Mouse (Mus musculus) stomach, embryonic 14.5 days (tissue): ENCODE data around the gene Ube2l3. TPM values are rescaled to one million over a fixed set of nuclear protein-coding genes. Genes with fewer than 3 reads are reported as not detected.

Experiments used
- ATAC-seq: fragments of 200-750 bp; cut with Nextera tagmentation; 2 replicates; pipeline ENCODE4 v1.8.0; 2017; ENCODE audit warnings: low read depth, moderate TSS enrichment; ENCODE audit not compliant: insufficient number of reproducible peaks, insufficient read depth, low FRiP score
- H3K27ac ChIP-seq: fragments of 300-500 bp; sonication (generic); 2 replicates; pipeline ENCODE4 v1.5.1; 2014; ENCODE audit warnings: mild to moderate bottlenecking, low read length, moderate library complexity, mixed read lengths
- H3K27me3 ChIP-seq: fragments of 300-500 bp; sonication (generic); 2 replicates; pipeline ENCODE4 v1.6.1; 2014; ENCODE audit warnings: low read length, control low read depth, mixed read lengths; ENCODE audit not compliant: control insufficient read depth, insufficient read depth
- H3K36me3 ChIP-seq: fragments of 300-500 bp; sonication (generic); 2 replicates; pipeline ENCODE4 v1.6.1; 2014; ENCODE audit warnings: mild to moderate bottlenecking, control low read depth, low read length, moderate library complexity, mixed read lengths; ENCODE audit not compliant: control insufficient read depth, insufficient read depth
- H3K4me1 ChIP-seq: fragments of 300-500 bp; sonication (generic); 2 replicates; pipeline ENCODE4 v1.6.1; 2014; ENCODE audit warnings: low read length, control low read depth, mixed read lengths; ENCODE audit not compliant: control insufficient read depth, insufficient read depth
- H3K4me2 ChIP-seq: fragments of 300-500 bp; sonication (generic); replicated peaks from 2 replicates; pipeline ENCODE4 v1.6.1; 2014; ENCODE audit warnings: low read depth, low read length, control low read depth
- H3K4me3 ChIP-seq: fragments of 300-500 bp; sonication (generic); 2 replicates; pipeline ENCODE4 v1.5.1; 2014; ENCODE audit warnings: low read depth, low read length, control low read depth
- H3K9ac ChIP-seq: fragments of 300-500 bp; sonication (generic); replicated peaks from 2 replicates; pipeline ENCODE4 v1.6.1; 2014; ENCODE audit warnings: low read depth, mild to moderate bottlenecking, control low read depth, low read length, moderate library complexity, mixed read lengths
- H3K9me3 ChIP-seq: fragments of 300-500 bp; sonication (generic); 2 replicates; pipeline ENCODE4 v1.6.1; 2016; ENCODE audit warnings: low read depth, low read length, control low read depth; ENCODE audit not compliant: control insufficient read depth
- WGBS: fragments of 180-500 bp; shearing (Covaris S2); extraction: QIAGEN DNeasy Blood & Tissue Kit; methylation state at CpG from one replicate; pipeline ENCODE4 v1.1.7; 2014; 5-methylcytosine and 5-hydroxymethylcytosine counted together
- microRNA counts: library from miRNA; unstranded; fragments of <30 nt; microRNA quantifications from one replicate; lab custom pipeline; 2016
- microRNA-seq: library from miRNA; unstranded; fragments of <30 nt; microRNA quantifications from one replicate; pipeline ENCODE4, GENCODE M21; 2016
- polyA plus RNA-seq: library from polyadenylated mRNA; unstranded; fragments of >200 nt; fragmentation: Nextera tagmentation; extraction: Ambion mirVana; gene quantifications from 2 replicates; pipeline ENCODE4 v1.2.1, GENCODE M21; 2014

Ube2l3 gene
- polyA plus RNA-seq, 1 experiment from 2014 or later = 325 TPM

- H3K27ac ChIP-seq = no peak overlapping the region
- no peaks in the 10 kb centered on the region for H3K9me3 ChIP-seq
- peaks cover 43% of the 10 kb centered on the region for H3K36me3 ChIP-seq
- H3K4me1 ChIP-seq = no peaks in the 10 kb centered on the region
- no peak for ATAC-seq
- no peak overlapping the region for H3K4me2 ChIP-seq
- H3K4me3 ChIP-seq = no peak overlapping the region
- no peak overlapping the region for H3K9ac ChIP-seq
- no peaks in the 10 kb centered on the region for H3K27me3 ChIP-seq
- WGBS = 71% methylated on average over 4 of the region's 4 CpGs
Observed at GRCm38 (mm10) chr16:17104600-17104999, 97.8 kb downstream of the Ube2l3 start.

GRCm38 (mm10) chr16:17102630-17103220, 99.7 kb downstream of the Ube2l3 start:
- no peak overlapping the region for H3K4me2 ChIP-seq
- H3K4me1 ChIP-seq = no peaks in the 10 kb centered on the region
- H3K4me3 ChIP-seq = no peak overlapping the region
- H3K27ac ChIP-seq = no peak overlapping the region
- 66% methylated on average over 7 of the region's 7 CpGs for WGBS
- peaks cover 46% of the 10 kb centered on the region for H3K36me3 ChIP-seq
- no peak overlapping the region for H3K9ac ChIP-seq
- no peak for ATAC-seq
- no peaks in the 10 kb centered on the region for H3K9me3 ChIP-seq
- H3K27me3 ChIP-seq = no peaks in the 10 kb centered on the region

MicroRNAs encoded within 50 kb of the gene (microRNA counts, 519-probe panel; counts per million panel counts)
- microRNA mmu-miR-130b (lab: Ali Mortazavi, UCI) = 4,320 counts per million, percentile 86 among the panel's probes with 10 or more counts
- 2,910 counts per million, percentile 51 among the panel's probes with 10 or more counts for microRNA mmu-miR-301b (lab: Ali Mortazavi, UCI)

Small RNA genes lying within 50 kb of the gene (microRNA-seq; reads per million reads assigned to microRNA genes)
- gene Mir130b (6,990 reads per million, percentile 91 among the genes with 10 or more reads in this experiment), gene Mir301b (104 reads per million, percentile 48 among the genes with 10 or more reads in this experiment)

Other genes with a start within 250 kb of the Ube2l3 start
- gene Mapk1, start 219.3 kb downstream of the Ube2l3 start, polyA plus RNA-seq = 177 and 185 TPM in 2 replicates
- 33.5 and 35.0 TPM in 2 replicates for gene Ypel1, start 133.0 kb downstream of the Ube2l3 start, polyA plus RNA-seq
- 134 and 136 TPM in 2 replicates for gene Ppil2, start 91.4 kb downstream of the Ube2l3 start, polyA plus RNA-seq
- 25.5 and 35.5 TPM in 2 replicates for gene 2610318N02Rik, start 77.5 kb downstream of the Ube2l3 start, polyA plus RNA-seq
- gene Sdf2l1, start 70.3 kb downstream of the Ube2l3 start, polyA plus RNA-seq = 39.2 and 45.3 TPM in 2 replicates
- 9.1 and 12.6 TPM in 2 replicates for gene Ydjc, start 58.0 kb downstream of the Ube2l3 start, polyA plus RNA-seq
- 1.0 and 1.1 TPM in 2 replicates for gene Ccdc116, start 55.4 kb downstream of the Ube2l3 start, polyA plus RNA-seq
- gene Rimbp3, start 6.0 kb upstream of the Ube2l3 start, polyA plus RNA-seq = 0.65 and 0.69 TPM in 2 replicates
- 4.8 and 5.2 TPM in 2 replicates for gene Hic2, start 30.9 kb upstream of the Ube2l3 start, polyA plus RNA-seq
- 11.7 and 11.8 TPM in 2 replicates for gene Tmem191c, start 73.4 kb upstream of the Ube2l3 start, polyA plus RNA-seq
- 0.15 and 0.22 TPM in 2 replicates for gene Serpind1, start 128.7 kb upstream of the Ube2l3 start, polyA plus RNA-seq
- gene Snap29, start 203.3 kb upstream of the Ube2l3 start, polyA plus RNA-seq = 7.4 and 7.6 TPM in 2 replicates
- 39.0 and 42.8 TPM in 2 replicates for gene Pi4ka, start 203.7 kb upstream of the Ube2l3 start, polyA plus RNA-seq
- 56.5 and 62.3 TPM in 2 replicates for gene Crkl, start 249.3 kb upstream of the Ube2l3 start, polyA plus RNA-seq